Mouse (Mus musculus) gastrocnemius, adult 2 months (tissue): ENCODE measurements around the gene Krt34. TPM values are rescaled to one million over a fixed set of nuclear protein-coding genes. Genes with fewer than 3 reads are reported as not detected.

Experiments
- DNase-seq: peaks from one replicate; pipeline ENCODE4 v3.0.0; 2022
- H3K27ac ChIP-seq: fragments of 200-600 bp; 2 replicates; pipeline ENCODE4 v1.8.1; 2022; ENCODE audit warnings: mild to moderate bottlenecking
- H3K4me3 ChIP-seq: fragments of 200-600 bp; 2 replicates; pipeline ENCODE4 v1.8.1; 2022; ENCODE audit warnings: mild to moderate bottlenecking, moderate library complexity
- CTCF ChIP-seq: fragments of 200-600 bp; IDR thresholded peaks from 2 replicates; pipeline ENCODE4 v1.8.1; 2022; ENCODE audit warnings: antibody characterized with exemption, mild to moderate bottlenecking, moderate library complexity
- intact Hi-C: fragments of 180-260 bp; cut with DNase I; formaldehyde crosslinking; loops from one replicate; pipeline ENCODE4 v1.15.1; 2025
- long read RNA-seq, 2 experiments: library from polyadenylated mRNA; stranded (forward); transcript quantifications; one replicate each; pipeline ENCODE4 v2.0.0; 2021
- total RNA-seq, 2 experiments: library from RNA; stranded (reverse); gene quantifications; 2 replicates each; pipeline ENCODE4 v1.2.3; 2021

Krt34 gene
- total RNA-seq: not detected
- long read RNA-seq, experiment 1: 0 reads
- long read RNA-seq, experiment 2: 0 reads

DNA sequence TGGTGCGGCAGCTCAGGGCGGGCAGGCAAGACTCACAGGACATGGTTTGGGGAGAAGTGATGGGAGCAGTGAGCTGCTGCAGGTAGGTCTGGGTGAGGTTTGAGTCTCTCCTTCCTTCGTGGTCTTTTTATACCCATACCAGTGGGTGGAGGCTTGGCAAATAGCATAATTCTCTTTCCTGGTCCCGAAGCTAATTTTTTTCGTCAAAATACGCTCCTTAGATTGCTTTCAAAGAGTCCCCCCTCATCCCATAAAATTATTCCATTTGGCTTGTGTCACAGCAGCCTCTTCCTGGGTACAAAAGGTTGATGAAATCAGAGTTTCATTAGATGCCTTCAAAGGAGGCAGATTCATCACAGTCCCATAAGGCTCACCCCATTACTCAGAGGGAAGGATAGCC lies at the start of gene Krt34:
Gene Krt34, minus strand, starts transcription at position 101 of the 400 bp plus-strand sequence.
- no peak within 1 kb of the TSS for H3K4me3 ChIP-seq
- intact Hi-C loops: no loop called here
- H3K27ac ChIP-seq: no peak within 1 kb of the TSS
- no peak for TF ChIP-seq CTCF
- no peak for DNase-seq

DNA sequence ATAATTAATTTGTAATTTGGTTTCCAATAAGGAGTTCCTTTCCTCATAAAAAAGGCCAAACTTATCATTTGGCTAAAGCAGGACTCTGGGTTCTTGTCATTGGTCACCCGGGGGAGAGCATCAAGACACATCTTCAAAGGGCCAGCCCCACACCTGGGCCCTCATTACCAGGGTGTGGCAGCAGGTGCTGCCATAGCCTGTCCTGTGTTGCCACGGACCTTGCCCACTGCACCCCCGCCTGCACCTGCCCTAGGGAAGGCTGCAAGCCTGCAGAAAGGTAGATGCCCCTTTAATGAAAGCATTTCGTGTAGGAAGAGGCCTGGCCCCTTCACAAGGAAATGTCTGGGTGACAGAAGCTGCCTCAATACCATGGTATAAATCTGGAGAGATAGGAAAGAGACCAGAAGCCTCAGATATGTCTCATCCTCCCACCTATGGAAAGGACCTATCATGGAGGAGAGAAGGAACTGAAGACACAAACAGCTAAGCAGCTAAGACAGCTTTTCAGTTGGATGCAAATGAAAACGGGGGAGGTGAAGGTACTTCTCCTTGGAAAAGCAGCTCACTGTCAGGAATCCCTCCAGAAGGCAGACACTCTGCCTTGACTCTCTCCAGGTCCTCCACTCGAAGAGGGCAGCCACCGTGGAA lies 47.1 kb upstream of the Krt34 start:
- no peak for TF ChIP-seq CTCF
- intact Hi-C loops: no loop called here
- DNase-seq: no peak
- H3K27ac ChIP-seq: no peak overlapping the region
- no peak overlapping the region for H3K4me3 ChIP-seq

GRCm38 (mm10) chr11:100087861-100088260 lies 46.5 kb upstream of the Krt34 start, which contains the start of gene Krt32:
TSS of gene Krt32 (minus strand) at chr11:100088226.
- DNase-seq: no peak
- H3K4me3 ChIP-seq: no peak within 1 kb of the TSS
- intact Hi-C loops: no loop called here
- H3K27ac ChIP-seq: no peak within 1 kb of the TSS
- TF ChIP-seq CTCF: no peak

DNA sequence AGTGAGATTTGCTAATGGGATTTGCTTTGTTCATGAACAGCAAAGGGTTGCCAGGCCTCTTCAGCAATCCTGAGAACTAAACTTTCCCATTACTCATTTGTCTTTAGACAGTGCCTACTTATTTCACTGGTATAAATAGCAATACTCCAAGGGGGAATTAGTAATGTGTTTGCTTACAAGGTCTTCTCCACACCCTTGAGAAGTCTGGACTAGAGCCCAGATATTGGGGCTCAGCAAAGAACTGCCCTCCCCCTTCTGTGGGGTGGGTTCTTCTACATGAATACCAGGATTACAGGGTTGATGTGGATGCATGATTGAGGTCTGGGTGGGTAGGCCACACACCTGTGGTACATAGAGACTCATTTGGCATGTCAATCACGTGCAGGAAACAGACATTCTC lies 32.5 kb upstream of the Krt34 start:
- intact Hi-C loops: no loop called here
- no peak for DNase-seq
- no peak for TF ChIP-seq CTCF
- no peak overlapping the region for H3K4me3 ChIP-seq
- no peak overlapping the region for H3K27ac ChIP-seq

GRCm38 (mm10) chr11:100067293-100068036 lies 26.1 kb upstream of the Krt34 start:
- no peak for DNase-seq
- H3K4me3 ChIP-seq: no peak overlapping the region
- intact Hi-C loops: no loop called here
- H3K27ac ChIP-seq: no peak overlapping the region
- no peak for TF ChIP-seq CTCF

DNA sequence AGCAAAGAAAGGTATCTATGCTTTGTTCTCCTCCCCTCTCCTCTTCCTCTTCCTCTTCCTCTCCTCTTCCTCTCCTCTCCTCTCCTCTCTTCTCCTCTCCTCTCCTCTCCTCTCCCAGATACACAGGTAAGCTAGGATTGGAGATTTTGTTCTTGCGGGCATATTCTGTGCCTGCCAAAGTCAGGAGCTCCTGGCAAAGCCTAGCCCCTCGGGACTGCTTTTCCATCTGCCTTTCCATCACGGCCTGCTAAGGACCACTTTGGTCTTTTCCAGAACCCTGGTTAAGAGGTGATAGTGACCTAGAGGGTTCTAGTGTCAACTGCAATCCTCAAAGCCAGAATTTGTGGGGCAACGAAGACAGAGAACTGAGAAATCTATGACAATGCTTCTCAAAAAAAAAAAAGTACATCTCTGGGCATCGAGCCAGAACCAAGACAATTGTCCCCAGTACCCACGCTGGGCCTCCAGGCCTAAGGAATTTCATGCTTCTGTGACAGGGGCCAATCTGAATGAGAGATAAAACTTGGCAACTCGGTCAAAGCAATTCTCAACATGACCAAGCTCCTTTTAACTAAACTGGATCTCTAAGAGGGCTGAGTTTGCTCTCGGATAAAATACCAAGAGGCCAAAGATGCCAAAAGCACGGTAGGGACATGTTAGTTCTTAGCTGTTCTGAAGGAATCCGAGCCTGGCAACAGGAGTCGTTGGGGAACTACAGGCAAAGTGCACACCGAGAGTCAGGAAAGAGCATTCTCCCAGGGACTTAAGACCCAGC lies 25.1 kb upstream of the Krt34 start:
- no peak overlapping the region for H3K4me3 ChIP-seq
- no peak for DNase-seq
- intact Hi-C loops: no loop called here
- no peak overlapping the region for H3K27ac ChIP-seq
- no peak for TF ChIP-seq CTCF

- Histone ChIP-seq H3K4me3 (no peak overlapping the region), H3K27ac (no peak overlapping the region)
- intact Hi-C loops: no loop called here
- no peak for DNase-seq
- TF ChIP-seq CTCF: no peak; the same call in 1 of the 2 replicates
Measured at GRCm38 (mm10) chr11:100058875-100059274, 17.5 kb upstream of the Krt34 start.

GRCm38 (mm10) chr11:100055686-100056655 lies 14.6 kb upstream of the Krt34 start:
- no peak for TF ChIP-seq CTCF
- no peak for DNase-seq
- intact Hi-C loops: no loop called here
- H3K27ac ChIP-seq: no peak overlapping the region
- no peak overlapping the region for H3K4me3 ChIP-seq

DNA sequence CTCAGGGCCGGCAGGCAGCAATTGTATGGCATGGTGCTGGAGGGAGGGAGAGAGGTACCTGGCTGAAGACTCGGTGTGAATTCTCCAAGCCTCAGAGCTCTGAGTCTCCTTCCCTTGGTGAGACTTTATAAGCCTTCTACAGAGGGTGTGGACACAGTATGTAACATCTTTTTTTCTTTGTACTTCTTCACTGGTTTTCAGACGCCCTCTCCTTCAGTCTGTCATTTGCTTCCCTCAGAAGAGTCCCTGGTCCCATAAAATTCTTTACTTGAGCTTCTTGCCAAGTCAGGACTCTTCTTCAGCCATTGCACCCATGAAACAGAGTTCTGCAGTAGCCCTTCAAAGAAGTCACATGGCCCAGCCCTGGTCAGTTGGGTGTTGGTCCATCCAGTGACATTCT lies 9.1 kb upstream of the Krt34 start, which contains the start of gene Krt31:
Gene Krt31, minus strand, starts transcription at position 101 of the 400 bp plus-strand sequence.
- TF ChIP-seq CTCF: no peak
- Histone ChIP-seq H3K27ac (no peak within 1 kb of the TSS), H3K4me3 (no peak within 1 kb of the TSS)
- DNase-seq: no peak
- intact Hi-C loops: no loop called here

GRCm38 (mm10) chr11:100047193-100047592 lies 5.8 kb upstream of the Krt34 start:
- intact Hi-C loops: no loop called here
- no peak for TF ChIP-seq CTCF
- no peak for DNase-seq
- Histone ChIP-seq H3K4me3 (no peak overlapping the region), H3K27ac (no peak overlapping the region)

DNA sequence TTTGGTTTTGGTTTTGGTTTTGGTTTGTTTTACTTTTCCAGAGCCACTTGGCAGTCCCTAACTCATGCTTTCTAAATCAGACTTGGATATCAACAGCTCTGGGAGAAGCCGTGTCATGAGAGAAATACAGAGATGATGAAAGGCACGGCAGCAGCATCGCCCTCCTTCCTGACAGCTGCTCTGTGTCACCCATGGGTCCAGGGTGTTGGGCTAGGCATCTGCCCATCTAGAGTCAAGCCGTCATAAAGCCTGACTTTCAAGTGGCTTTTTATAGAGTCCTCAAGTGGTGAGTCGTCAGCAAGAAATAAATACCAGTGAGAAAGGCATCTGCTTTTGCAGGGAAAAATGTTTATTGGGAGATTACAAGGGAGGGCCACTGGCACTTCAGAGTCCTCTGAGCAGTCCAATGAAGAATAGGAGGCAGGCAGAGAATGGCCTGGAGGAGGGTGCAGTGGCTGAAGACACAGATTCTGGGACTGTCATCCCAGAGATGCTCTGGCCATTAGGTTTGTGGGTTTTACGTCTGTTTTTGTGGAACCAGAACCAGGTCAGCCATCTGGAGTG lies 5.0 kb upstream of the Krt34 start:
- intact Hi-C loops: no loop called here
- Histone ChIP-seq H3K27ac (no peak overlapping the region), H3K4me3 (no peak overlapping the region)
- DNase-seq: no peak
- no peak for TF ChIP-seq CTCF

DNA sequence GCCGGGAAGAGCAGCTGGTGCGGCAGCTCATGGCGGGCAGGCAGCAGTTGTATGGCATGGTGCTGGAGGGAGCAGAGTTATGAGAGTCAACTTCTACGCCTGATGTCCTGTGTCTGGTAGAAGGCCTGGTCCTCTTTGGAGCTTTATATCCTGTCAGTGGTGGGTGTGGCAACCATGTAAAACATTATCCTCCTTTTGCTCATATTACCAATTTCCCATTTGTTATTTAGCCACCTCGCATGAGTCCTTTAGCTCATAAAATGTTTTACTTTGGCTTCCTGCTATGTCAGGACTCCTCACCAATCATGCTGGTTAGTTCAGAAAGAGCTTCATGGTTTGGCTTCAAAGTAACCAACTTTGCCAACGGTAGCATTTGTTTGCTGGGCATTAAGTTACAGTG lies 11.6 kb downstream of the Krt34 start, which contains the start of gene Krt33b:
Gene Krt33b, minus strand, starts transcription at position 101 of the 400 bp plus-strand sequence.
- DNase-seq: no peak
- intact Hi-C loops: no loop called here
- Histone ChIP-seq H3K27ac (no peak within 1 kb of the TSS), H3K4me3 (no peak within 1 kb of the TSS)
- TF ChIP-seq CTCF: no peak
